Mouse (Mus musculus) midbrain, embryonic 14.5 days (tissue): ENCODE data around the gene Cyth1. TPM values are rescaled to one million over a fixed set of nuclear protein-coding genes. Genes with fewer than 3 reads are reported as not detected.

Experiments used
- ATAC-seq: fragments of 200-750 bp; cut with Nextera tagmentation; 2 replicates; pipeline ENCODE4 v1.8.0; 2017; ENCODE audit warnings: moderate number of reproducible peaks, moderate library complexity; ENCODE audit not compliant: low FRiP score, low TSS enrichment
- DNase-seq: peaks from one replicate; pipeline ENCODE4 v3.0.0-alpha.2; 2015
- H3K27ac ChIP-seq: fragments of 300-500 bp; sonication (generic); replicated peaks from 2 replicates; pipeline ENCODE4 v1.5.1; 2014; ENCODE audit warnings: mild to moderate bottlenecking, low read depth, low read length, moderate library complexity
- H3K27me3 ChIP-seq: fragments of 300-500 bp; sonication (generic); 2 replicates; pipeline ENCODE4 v1.6.1; 2014; ENCODE audit warnings: low read length, control low read depth, mixed read lengths; ENCODE audit not compliant: control insufficient read depth, insufficient read depth
- H3K36me3 ChIP-seq: fragments of 300-500 bp; sonication (generic); 2 replicates; pipeline ENCODE4 v1.6.1; 2014; ENCODE audit warnings: low read length, control low read depth; ENCODE audit not compliant: control insufficient read depth, insufficient read depth
- H3K4me1 ChIP-seq: fragments of 300-500 bp; sonication (generic); 2 replicates; pipeline ENCODE4 v1.6.1; 2014; ENCODE audit warnings: mild to moderate bottlenecking, antibody characterized with exemption, low read length, control low read depth; ENCODE audit not compliant: control insufficient read depth, insufficient read depth
- H3K4me2 ChIP-seq: fragments of 300-500 bp; sonication (generic); 2 replicates; pipeline ENCODE4 v1.6.1; 2014; ENCODE audit warnings: mild to moderate bottlenecking, low read length, moderate library complexity
- H3K4me3 ChIP-seq: fragments of 300-500 bp; sonication (generic); replicated peaks from 2 replicates; pipeline ENCODE4 v1.5.1; 2014; ENCODE audit warnings: low read depth, low read length
- H3K9ac ChIP-seq: fragments of 300-500 bp; sonication (generic); replicated peaks from 2 replicates; pipeline ENCODE4 v1.6.1; 2014; ENCODE audit warnings: mild to moderate bottlenecking, low read length, moderate library complexity
- H3K9me3 ChIP-seq: fragments of 300-500 bp; sonication (generic); 2 replicates; pipeline ENCODE4 v1.6.1; 2016; ENCODE audit warnings: low read length, control low read depth, mixed read lengths; ENCODE audit not compliant: control insufficient read depth
- WGBS: fragments of 180-500 bp; shearing (Covaris S2); extraction: QIAGEN DNeasy Blood & Tissue Kit; methylation state at CpG from one replicate; pipeline ENCODE4 v1.1.7; 2014; 5-methylcytosine and 5-hydroxymethylcytosine counted together
- polyA plus RNA-seq: library from polyadenylated mRNA; unstranded; fragments of >200 nt; fragmentation: Nextera tagmentation; extraction: Ambion mirVana; gene quantifications from 2 replicates; pipeline ENCODE4 v1.2.1, GENCODE M21; 2014

The Cyth1 gene
- polyA plus RNA-seq, 1 experiment from 2014 or later: 23.3 TPM

DNA sequence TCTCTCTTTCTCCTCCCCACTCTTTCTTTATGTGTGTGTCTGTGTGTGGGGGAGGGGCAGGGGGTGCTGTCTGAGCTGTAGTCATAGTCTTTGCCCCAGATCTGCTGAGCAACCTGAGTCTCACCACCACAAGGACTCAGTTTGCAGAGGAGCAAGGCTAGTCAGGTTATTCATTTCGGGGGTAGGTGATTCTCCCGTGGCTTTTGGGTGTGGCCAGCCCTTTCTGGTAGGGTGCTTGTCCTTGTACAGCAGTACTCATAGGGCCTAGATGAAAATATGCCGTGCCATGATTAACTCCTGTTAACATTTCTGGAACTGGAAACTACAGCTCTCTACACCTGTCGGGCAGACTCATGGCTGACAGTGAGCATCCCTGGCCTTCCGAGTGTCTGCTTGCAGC is 81.8 kb downstream of the Cyth1 start:
- no peaks in the 10 kb centered on the region for H3K9me3 ChIP-seq
- H3K4me1 ChIP-seq: no peaks in the 10 kb centered on the region
- no peak for DNase-seq
- H3K27ac ChIP-seq: no peak overlapping the region
- no peaks in the 10 kb centered on the region for H3K27me3 ChIP-seq
- ATAC-seq: no peak
- H3K4me2 ChIP-seq: no peak overlapping the region
- H3K36me3 ChIP-seq: peaks cover 63% of the 10 kb centered on the region
- 88% methylated on average over 5 of the region's 5 CpGs for WGBS
- H3K9ac ChIP-seq: no peak overlapping the region
- H3K4me3 ChIP-seq: no peak overlapping the region

DNA sequence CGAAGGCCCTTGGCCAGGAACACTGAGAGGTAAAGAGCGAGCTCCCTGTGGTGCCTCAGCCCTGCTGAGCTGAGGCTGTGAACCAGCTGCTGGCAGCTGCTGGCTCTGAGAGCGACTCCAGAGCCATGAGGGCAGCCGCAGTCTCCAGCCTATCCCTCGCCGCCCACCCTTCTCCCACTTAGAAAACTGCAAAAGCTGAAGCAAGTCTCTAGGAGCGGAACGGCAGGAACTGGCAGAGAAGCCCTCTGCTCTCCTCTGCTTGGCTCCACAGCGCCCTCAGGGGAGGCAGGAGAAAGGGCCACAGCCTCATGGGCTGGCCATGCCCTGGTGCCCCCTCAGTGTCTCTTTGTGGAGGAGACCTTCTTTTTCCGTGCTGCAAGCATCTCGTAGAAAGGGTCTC is 82.7 kb downstream of the Cyth1 start:
- no peak for ATAC-seq
- WGBS: 45% methylated on average over 11 of the region's 11 CpGs
- Histone ChIP-seq H3K27me3 (no peaks in the 10 kb centered on the region), H3K9me3 (no peaks in the 10 kb centered on the region), H3K4me2 (no peak overlapping the region), H3K27ac (no peak overlapping the region), H3K4me1 (no peaks in the 10 kb centered on the region), H3K36me3 (peaks cover 62% of the 10 kb centered on the region), H3K4me3 (no peak overlapping the region), H3K9ac (no peak overlapping the region)
- no peak for DNase-seq

DNA sequence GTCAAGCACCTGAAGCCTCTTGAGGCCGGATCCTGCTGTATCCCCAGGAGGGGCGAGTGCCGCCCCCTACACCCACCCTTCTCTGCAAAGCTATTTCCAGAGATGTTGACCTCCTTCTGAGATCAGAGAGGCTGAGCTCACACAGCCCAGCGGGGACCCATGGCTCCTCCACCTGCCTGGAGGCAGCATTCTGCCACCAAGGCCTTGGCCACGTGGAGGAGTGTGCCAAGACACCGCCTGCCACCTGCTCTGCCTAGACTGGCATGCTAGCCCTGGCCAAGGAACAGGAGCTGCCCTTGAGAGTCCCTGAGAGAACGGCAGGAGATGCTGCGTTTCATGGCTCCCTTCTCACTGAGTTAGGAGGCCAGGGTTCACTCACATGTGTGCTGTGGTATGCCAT is 83.8 kb downstream of the Cyth1 start:
- ATAC-seq (no peak), DNase-seq (no peak)
- WGBS: 74% methylated on average over 8 of the region's 8 CpGs
- no peak overlapping the region for H3K9ac ChIP-seq
- H3K4me1 ChIP-seq: no peaks in the 10 kb centered on the region
- no peak overlapping the region for H3K4me3 ChIP-seq
- H3K27me3 ChIP-seq: no peaks in the 10 kb centered on the region
- no peak overlapping the region for H3K27ac ChIP-seq
- H3K9me3 ChIP-seq: no peaks in the 10 kb centered on the region
- H3K4me2 ChIP-seq: no peak overlapping the region
- peaks cover 52% of the 10 kb centered on the region for H3K36me3 ChIP-seq

DNA sequence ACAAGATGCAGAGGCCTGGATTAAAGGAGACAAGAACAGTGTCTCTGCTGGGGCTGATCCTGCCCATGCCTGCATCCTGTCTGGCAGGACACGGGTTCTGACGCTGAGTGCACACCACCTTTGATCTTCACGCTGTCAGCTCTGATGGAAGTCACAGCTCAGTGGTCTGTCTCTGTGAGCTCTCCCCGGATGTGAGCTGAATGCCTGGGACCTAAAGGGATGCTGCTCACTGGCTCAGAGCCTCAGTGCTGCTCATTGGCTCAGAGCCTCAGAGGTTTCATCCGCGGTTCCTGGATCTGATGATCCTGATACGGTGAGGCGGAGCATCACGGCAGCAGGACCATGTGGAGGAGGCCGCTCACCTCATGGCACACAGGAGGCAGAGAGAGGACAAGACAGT is 86.1 kb downstream of the Cyth1 start:
- ATAC-seq: no peak
- Histone ChIP-seq H3K9me3 (no peaks in the 10 kb centered on the region), H3K27me3 (no peaks in the 10 kb centered on the region), H3K36me3 (peaks cover 30% of the 10 kb centered on the region), H3K27ac (peak overlapping the region; percentile 61), H3K9ac (no peak overlapping the region; the same call in 1 of the 2 replicates), H3K4me2 (no peak overlapping the region), H3K4me3 (no peak overlapping the region), H3K4me1 (no peaks in the 10 kb centered on the region)
- WGBS: 30% methylated on average over 10 of the region's 10 CpGs
- peak; percentile 49 for DNase-seq

DNA sequence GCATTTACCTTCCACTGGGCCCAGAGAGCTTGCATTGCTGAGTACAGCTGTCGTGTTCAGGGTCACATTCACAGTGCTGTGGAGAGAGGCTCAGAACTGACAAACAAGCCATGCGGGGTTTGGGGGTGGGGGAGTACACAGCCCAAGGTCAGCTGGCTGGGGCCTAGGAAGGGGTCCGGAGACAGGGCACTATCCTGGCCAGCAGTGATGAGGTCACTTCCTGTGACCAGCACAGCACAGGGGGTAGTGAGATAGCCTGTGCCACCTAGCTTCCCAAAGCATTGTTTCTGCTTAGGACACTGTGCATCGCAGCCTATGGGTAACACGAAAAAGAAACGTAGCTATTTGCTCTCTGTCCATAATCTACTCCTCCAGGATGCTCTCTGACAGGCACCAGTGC is 87.2 kb downstream of the Cyth1 start:
- H3K4me2 ChIP-seq: no peak overlapping the region
- no peak for DNase-seq
- no peak overlapping the region for H3K9ac ChIP-seq
- H3K4me1 ChIP-seq: no peaks in the 10 kb centered on the region
- 0 out of 2 replicates have a peak overlapping the region, but pooled peaks have one; percentile 61 for H3K27ac ChIP-seq
- 80% methylated on average over 6 of the region's 6 CpGs for WGBS
- no peak for ATAC-seq
- no peaks in the 10 kb centered on the region for H3K9me3 ChIP-seq
- no peaks in the 10 kb centered on the region for H3K27me3 ChIP-seq
- H3K4me3 ChIP-seq: no peak overlapping the region
- peaks cover 20% of the 10 kb centered on the region for H3K36me3 ChIP-seq

DNA sequence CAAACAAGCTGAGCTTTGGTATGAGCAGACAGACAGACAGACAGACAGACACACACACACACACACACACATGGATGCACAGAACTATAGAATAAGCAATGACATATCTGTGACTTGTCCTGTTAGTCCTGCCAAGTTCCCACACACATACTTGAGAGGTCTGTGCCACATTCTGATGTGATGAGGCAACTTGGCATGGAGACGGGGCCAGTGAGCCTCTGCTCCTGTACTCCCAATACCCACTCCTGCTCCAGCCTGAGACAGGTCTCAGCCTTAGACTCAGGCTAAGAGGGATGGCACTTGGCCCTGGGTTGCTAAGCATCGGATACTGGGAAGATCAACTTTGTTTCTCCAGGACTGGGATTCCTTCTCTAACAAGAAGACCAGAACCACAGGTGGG is 87.6 kb downstream of the Cyth1 start:
- Histone ChIP-seq H3K36me3 (peaks cover 15% of the 10 kb centered on the region), H3K27me3 (no peaks in the 10 kb centered on the region), H3K9ac (no peak overlapping the region), H3K4me1 (no peaks in the 10 kb centered on the region), H3K9me3 (no peaks in the 10 kb centered on the region), H3K27ac (no peak overlapping the region), H3K4me3 (no peak overlapping the region), H3K4me2 (no peak overlapping the region)
- 89% methylated on average over 2 of the region's 2 CpGs for WGBS
- DNase-seq (no peak), ATAC-seq (no peak)

DNA sequence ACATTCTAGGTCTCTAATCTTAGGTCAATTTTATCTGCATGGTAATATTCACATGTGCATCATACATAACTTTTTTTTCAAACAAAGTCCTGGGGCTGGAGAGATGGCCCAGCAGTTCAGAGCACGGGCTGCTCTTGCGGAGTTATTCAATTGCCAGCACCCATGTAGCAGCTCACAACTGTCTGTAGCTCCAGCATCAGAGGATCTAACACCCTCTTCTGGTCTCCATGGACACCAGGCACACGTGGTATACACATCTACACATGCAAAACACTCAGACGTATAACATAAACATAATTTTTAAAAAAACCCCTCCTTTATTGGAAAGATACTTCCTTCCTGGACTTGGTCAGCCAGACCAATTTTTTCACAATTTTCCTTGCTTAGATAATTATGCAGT is 89.6 kb downstream of the Cyth1 start:
- H3K9me3 ChIP-seq: no peaks in the 10 kb centered on the region
- no peaks in the 10 kb centered on the region; the same call in none of the 2 replicates for H3K36me3 ChIP-seq
- DNase-seq: no peak
- no peaks in the 10 kb centered on the region for H3K27me3 ChIP-seq
- no peak overlapping the region for H3K9ac ChIP-seq
- H3K4me3 ChIP-seq: no peak overlapping the region
- no peak overlapping the region for H3K4me2 ChIP-seq
- no peak for ATAC-seq
- H3K4me1 ChIP-seq: no peaks in the 10 kb centered on the region
- H3K27ac ChIP-seq: no peak overlapping the region
- 75% methylated on average over 4 of the region's 4 CpGs for WGBS

DNA sequence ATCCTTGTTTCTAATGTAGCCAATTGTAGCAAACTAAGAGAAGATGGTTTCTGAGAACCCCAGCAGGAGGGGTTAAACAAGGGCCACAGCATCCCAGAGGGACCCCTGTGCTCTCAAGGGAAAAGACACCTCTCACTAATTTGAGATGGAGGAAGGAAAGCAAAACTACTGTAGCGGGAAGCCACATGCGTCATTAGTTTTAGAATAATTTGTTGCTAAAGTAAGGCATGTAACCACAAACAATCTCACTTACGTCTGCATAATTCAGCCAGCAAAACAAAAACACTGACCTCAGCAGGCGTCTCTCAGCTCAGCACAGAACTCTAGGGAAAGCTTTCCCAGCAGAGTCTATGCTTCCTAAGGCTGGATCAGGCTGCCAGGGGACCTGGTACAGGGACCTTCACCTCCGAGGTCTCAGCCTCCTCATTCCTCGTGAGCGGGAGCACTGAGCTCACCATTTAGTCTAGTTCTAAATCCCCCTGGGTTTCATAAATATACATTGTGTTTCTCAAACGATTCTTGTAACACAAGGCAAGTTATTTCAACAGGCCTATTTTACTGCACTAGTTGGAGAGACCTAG is 91.8 kb downstream of the Cyth1 start:
- no peak overlapping the region for H3K27ac ChIP-seq

DNA sequence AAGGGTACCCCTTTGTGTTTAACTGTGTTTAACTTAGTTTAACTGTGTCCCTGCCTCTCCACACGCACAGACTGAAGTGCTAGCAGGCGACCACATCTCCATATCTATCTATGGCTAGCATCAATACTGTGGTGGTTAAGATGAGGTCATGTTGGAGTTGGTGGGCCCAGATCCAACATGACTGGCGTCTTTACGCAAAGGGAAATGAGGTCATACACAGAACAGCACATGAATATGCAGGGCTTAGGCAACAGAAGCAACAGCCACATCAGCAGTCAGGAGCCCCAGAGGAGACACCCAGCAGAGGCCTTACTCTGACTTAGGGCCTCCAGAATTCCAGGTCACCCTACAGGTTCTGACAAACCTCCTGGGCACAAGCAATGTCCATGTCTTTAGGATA is 95.4 kb downstream of the Cyth1 start:
- WGBS: 89% methylated on average over 4 of the region's 4 CpGs
- Histone ChIP-seq H3K36me3 (no peaks in the 10 kb centered on the region), H3K9me3 (no peaks in the 10 kb centered on the region), H3K4me3 (no peak overlapping the region), H3K4me2 (no peak overlapping the region), H3K4me1 (no peaks in the 10 kb centered on the region), H3K27ac (no peak overlapping the region), H3K9ac (no peak overlapping the region), H3K27me3 (no peaks in the 10 kb centered on the region)
- DNase-seq (no peak), ATAC-seq (no peak)

More for the DNA sequence above, 91.8 kb downstream of the Cyth1 start:
- no peak overlapping the region for H3K9ac ChIP-seq
- H3K36me3 ChIP-seq: no peaks in the 10 kb centered on the region
- no peaks in the 10 kb centered on the region for H3K4me1 ChIP-seq
- 76% methylated on average over 8 of the region's 8 CpGs for WGBS
- H3K9me3 ChIP-seq: no peaks in the 10 kb centered on the region
- DNase-seq (no peak), ATAC-seq (no peak)
- H3K4me2 ChIP-seq: no peak overlapping the region
- no peak overlapping the region for H3K4me3 ChIP-seq
- no peaks in the 10 kb centered on the region for H3K27me3 ChIP-seq
